Comparison of ENCODE assay signal across 8 mouse cellular contexts in the genomic region with DNA sequence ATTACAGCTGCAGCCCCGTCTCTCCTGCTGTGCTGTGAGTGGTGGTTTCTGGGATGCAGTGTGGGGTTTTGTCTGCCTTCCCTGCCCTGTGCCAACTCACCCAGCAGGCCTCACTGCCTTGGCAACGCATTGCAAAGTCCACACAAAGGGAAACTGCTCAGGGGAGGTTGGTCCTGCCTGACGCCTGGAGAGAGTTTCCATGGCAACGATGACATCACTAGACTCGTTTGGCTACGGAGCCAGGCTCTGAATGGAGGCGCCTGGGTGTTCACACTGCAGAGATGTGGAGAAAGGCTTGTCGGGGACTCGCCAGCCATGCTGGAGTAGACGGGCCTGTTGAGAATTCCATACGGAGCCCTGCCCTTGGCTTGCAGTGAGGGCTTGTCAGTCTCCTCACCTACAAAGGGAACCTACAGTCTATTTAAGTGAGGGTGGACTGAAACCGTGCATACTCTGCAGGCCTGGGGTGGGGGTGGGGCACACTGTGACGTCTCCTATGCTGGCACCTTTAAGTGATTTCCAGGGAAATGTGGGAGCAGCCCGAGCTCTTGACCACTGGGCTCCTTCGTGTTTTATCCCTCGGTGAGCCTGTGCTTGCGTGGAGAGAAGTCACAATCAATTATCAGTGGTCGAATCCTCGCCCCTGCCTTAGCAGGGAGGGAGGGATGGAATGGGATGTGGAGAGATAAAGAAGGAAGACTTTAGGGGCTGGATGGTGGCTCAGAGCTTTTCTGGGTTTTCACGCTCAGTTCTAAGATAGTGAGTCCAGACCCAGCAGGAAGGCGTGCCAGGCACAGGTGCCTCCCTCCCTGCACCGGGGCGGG. TPM values are rescaled to one million over a fixed set of nuclear protein-coding genes. Genes with fewer than 3 reads are reported as not detected.
A peak's percentile ranks its signal among the peaks of the same experiment; 100 is the strongest.
DNase-seq lines count a peak whose midpoint lies in the region; ATAC-seq and TF ChIP-seq lines count a peak whose summit lies in the region.

No protein-coding gene starts in this region.

- DNase-seq in ZHBTc4 (ENCODE audit: low read depth, low spot score), result peak; percentile 91
- peak; percentile 95 to 98 for DNase-seq in cerebellum, postnatal 14 days
- DNase-seq in frontal cortex, postnatal 36 days (ENCODE audit: low spot score in 2 of 2), result peak; percentile 94 to 98
- DNase-seq in hindbrain, postnatal 0 days (ENCODE audit: low spot score), result peak; percentile 99
- DNase-seq in left cerebral cortex, adult 11 months (ENCODE audit: low spot score), result peak; percentile 96
- peak; percentile 92 for DNase-seq in lung, postnatal 25 days (ENCODE audit: low spot score)
- peak; percentile 99 for DNase-seq in retina, embryonic 14.5 days (ENCODE audit: low spot score)
- DNase-seq in spleen, adult 18-20 months, result no peak

- no peak overlapping the region for H3K4me3 ChIP-seq in hindbrain, postnatal 0 days (ENCODE audit: low read length)

- no peaks in the 10 kb centered on the region for H3K9me3 ChIP-seq in hindbrain, postnatal 0 days (ENCODE audit: low read length)

- H3K36me3 ChIP-seq in hindbrain, postnatal 0 days (ENCODE audit: insufficient read depth, low read length), result no peaks in the 10 kb centered on the region

- no peak for TF ChIP-seq CTCF in hindbrain, postnatal 0 days (IDR thresholded peaks at IDR 0.05; ENCODE audit: low read depth)

- H3K27ac ChIP-seq in hindbrain, postnatal 0 days, result peak overlapping the region; percentile 98

- H3K27me3 ChIP-seq in hindbrain, postnatal 0 days (ENCODE audit: insufficient read depth, low read length), result no peaks in the 10 kb centered on the region

- H3K4me2 ChIP-seq in hindbrain, postnatal 0 days (ENCODE audit: low read depth, low read length), result peak overlapping the region; percentile 45

- H3K4me1 ChIP-seq in hindbrain, postnatal 0 days (ENCODE audit: insufficient read depth, low read length), result peaks cover 37% of the 10 kb centered on the region

- WGBS in hindbrain, postnatal 0 days, result under 1% methylated on average over 23 of the region's 23 CpGs

- peak overlapping the region; percentile 37 for H3K9ac ChIP-seq in hindbrain, postnatal 0 days (replicated peaks; ENCODE audit: low read length)

- ATAC-seq in hindbrain, postnatal 0 days, result peak; percentile 97

RNA-seq across cellular contexts. Expression of a gene that starts 50.6 kb away (rescaled TPM):
- 13.2 and 20.1 TPM in 2 replicates for total RNA-seq in hindbrain, postnatal 0 days (2014; rRNA removed)
- polyA plus RNA-seq in hindbrain, postnatal 0 days (2015; fragmentation: Nextera tagmentation; extraction: Ambion mirVana), result 33.9 and 34.8 TPM in 2 replicates

Comparison
In these comparisons a context has a peak if more than half of its experiments do, and no peak if none do; other contexts are left out.
1. DNase-seq: peak in ZHBTc4 (single experiment), cerebellum, postnatal 14 days (2 of 2), frontal cortex, postnatal 36 days (2 of 2), hindbrain, postnatal 0 days (single experiment), left cerebral cortex, adult 11 months (single experiment), lung, postnatal 25 days (single experiment) and retina, embryonic 14.5 days (single experiment); none in spleen, adult 18-20 months (0 of 2).